Mouse (Mus musculus) gastrocnemius, postnatal 10 days (tissue): ENCODE measurements around the gene Gm27235. TPM values are rescaled to one million over a fixed set of nuclear protein-coding genes. Genes with fewer than 3 reads are reported as not detected.
"Not testable (repeated sequence)": the region's sequence is repeated elsewhere in the genome, so short reads cannot be mapped to it uniquely, and the experiment has no call there.

Experiments
- DNase-seq: peaks from one replicate; pipeline ENCODE4 v3.0.0; 2021; ENCODE audit warnings: mixed read lengths
- long read RNA-seq, 2 experiments: library from polyadenylated mRNA; stranded (forward); transcript quantifications; one replicate each; pipeline ENCODE4 v2.0.0; 2021
- total RNA-seq, 2 experiments: library from RNA; stranded (reverse); gene quantifications; 2 replicates each; pipeline ENCODE4 v1.2.3; 2021

The Gm27235 gene
- not detected for total RNA-seq
- long read RNA-seq, experiment 1: 0 reads
- long read RNA-seq, experiment 2: 0 reads

GRCm38 (mm10) chr9:35790001-35790400, at the start of gene Gm27235, which contains the start of gene D730048I06Rik:
Gm27235 (minus strand) TSS chr9:35790101.
D730048I06Rik (minus strand) TSS chr9:35790112.
- DNase-seq: no peak

GRCm38 (mm10) chr9:35817881-35818280, 28.0 kb upstream of the Gm27235 start:
- not testable (repeated sequence) for DNase-seq

- no peak for DNase-seq
These were observed 8.2 kb upstream of the Gm27235 start for GRCm38 (mm10) chr9:35798146-35798545.

GRCm38 (mm10) chr9:35778009-35778408, 11.9 kb downstream of the Gm27235 start, which contains the start of gene Gm17727:
Gm17727 (minus strand) TSS chr9:35778109.
- DNase-seq: no peak

- no peak for DNase-seq
These were observed 33.1 kb downstream of the Gm27235 start for GRCm38 (mm10) chr9:35756843-35757242.

GRCm38 (mm10) chr9:35740749-35741148, 49.2 kb downstream of the Gm27235 start, which contains the start of gene Gm17677:
Gm17677 (plus strand) TSS chr9:35741049.
- DNase-seq: no peak

Other genes with a start within 250 kb of the Gm27235 start
- under 1 TPM; 0.05 to 0.09 TPM for gene Ddx25, start 231.6 kb downstream of the Gm27235 start, total RNA-seq
- 10 to 100 TPM; 10.6 to 11.9 TPM for gene Pus3, start 231.5 kb downstream of the Gm27235 start, total RNA-seq
- under 1 TPM; 0.23 to 0.52 TPM for gene Pate2, start 219.8 kb downstream of the Gm27235 start, total RNA-seq
- 1 to 10 TPM; 1.4 to 2.3 TPM for gene Hyls1, start 219.7 kb downstream of the Gm27235 start, total RNA-seq
- not detected for gene Pate4, start 178.2 kb downstream of the Gm27235 start, total RNA-seq
- gene Pate3, start 141.9 kb downstream of the Gm27235 start, total RNA-seq: not detected
- not detected for gene Pate1, start 102.7 kb downstream of the Gm27235 start, total RNA-seq
- not detected for gene Gm17677, start 49.1 kb downstream of the Gm27235 start, total RNA-seq
- gene Gm17727, start 12.0 kb downstream of the Gm27235 start, total RNA-seq: not detected
- gene D730048I06Rik, start within 50 bp of the Gm27235 start, total RNA-seq: not detected
- not detected for gene 9230110F15Rik, start 54.0 kb upstream of the Gm27235 start, total RNA-seq
- gene 9230113P08Rik, start 118.3 kb upstream of the Gm27235 start, total RNA-seq: not detected